Mouse (Mus musculus): ENCODE results near the gene Hoxc6. TPM values are rescaled to one million over a fixed set of nuclear protein-coding genes. Genes with fewer than 3 reads are reported as not detected.

Gene Hoxc6
- polyA plus RNA-seq, 1 experiment from 2014 or later = 0.17 TPM

- WGBS = 8% methylated on average over 1 of the region's 1 CpGs
- Histone ChIP-seq H3K27me3 (ENCODE audit: control insufficient read depth, insufficient read depth, low read length) (peaks cover 97% of the 10 kb centered on the region), H3K36me3 (replicated peaks; ENCODE audit: control insufficient read depth, insufficient read depth, low read depth, low read length) (no peaks in the 10 kb centered on the region), H3K4me3 (ENCODE audit: low read depth, low read length) (no peak overlapping the region), H3K4me2 (ENCODE audit: low read depth, low read length) (no peak overlapping the region), H3K9me3 (replicated peaks; ENCODE audit: control insufficient read depth, low read length) (no peaks in the 10 kb centered on the region), H3K9ac (replicated peaks; ENCODE audit: low read length) (no peak overlapping the region), H3K27ac (replicated peaks; ENCODE audit: low read depth, low read length) (no peak overlapping the region), H3K4me1 (ENCODE audit: control insufficient read depth, insufficient read depth, low read length) (no peaks in the 10 kb centered on the region)
- ATAC-seq (replicated peaks; ENCODE audit: insufficient number of reproducible peaks, low FRiP score, low TSS enrichment, low read depth) (no peak), DNase-seq (ENCODE audit: low spot score) (no peak)
Measured at GRCm38 (mm10) chr15:103006326-103006725, 8.3 kb downstream of the Hoxc6 start.

- WGBS = 2% methylated on average over 27 of the region's 27 CpGs
- Histone ChIP-seq H3K4me1 (ENCODE audit: control insufficient read depth, insufficient read depth, low read length) (no peaks in the 10 kb centered on the region), H3K4me3 (ENCODE audit: low read depth, low read length) (no peak overlapping the region), H3K27ac (replicated peaks; ENCODE audit: low read depth, low read length) (no peak overlapping the region), H3K36me3 (replicated peaks; ENCODE audit: control insufficient read depth, insufficient read depth, low read depth, low read length) (no peaks in the 10 kb centered on the region), H3K4me2 (ENCODE audit: low read depth, low read length) (no peak overlapping the region), H3K9me3 (replicated peaks; ENCODE audit: control insufficient read depth, low read length) (no peaks in the 10 kb centered on the region), H3K9ac (replicated peaks; ENCODE audit: low read length) (no peak overlapping the region), H3K27me3 (ENCODE audit: control insufficient read depth, insufficient read depth, low read length) (peaks cover 96% of the 10 kb centered on the region)
- ATAC-seq (replicated peaks; ENCODE audit: insufficient number of reproducible peaks, low FRiP score, low TSS enrichment, low read depth) = no peak
- no peak for DNase-seq (ENCODE audit: low spot score)
Measured at GRCm38 (mm10) chr15:103009265-103010111, 11.4 kb downstream of the Hoxc6 start.

DNA sequence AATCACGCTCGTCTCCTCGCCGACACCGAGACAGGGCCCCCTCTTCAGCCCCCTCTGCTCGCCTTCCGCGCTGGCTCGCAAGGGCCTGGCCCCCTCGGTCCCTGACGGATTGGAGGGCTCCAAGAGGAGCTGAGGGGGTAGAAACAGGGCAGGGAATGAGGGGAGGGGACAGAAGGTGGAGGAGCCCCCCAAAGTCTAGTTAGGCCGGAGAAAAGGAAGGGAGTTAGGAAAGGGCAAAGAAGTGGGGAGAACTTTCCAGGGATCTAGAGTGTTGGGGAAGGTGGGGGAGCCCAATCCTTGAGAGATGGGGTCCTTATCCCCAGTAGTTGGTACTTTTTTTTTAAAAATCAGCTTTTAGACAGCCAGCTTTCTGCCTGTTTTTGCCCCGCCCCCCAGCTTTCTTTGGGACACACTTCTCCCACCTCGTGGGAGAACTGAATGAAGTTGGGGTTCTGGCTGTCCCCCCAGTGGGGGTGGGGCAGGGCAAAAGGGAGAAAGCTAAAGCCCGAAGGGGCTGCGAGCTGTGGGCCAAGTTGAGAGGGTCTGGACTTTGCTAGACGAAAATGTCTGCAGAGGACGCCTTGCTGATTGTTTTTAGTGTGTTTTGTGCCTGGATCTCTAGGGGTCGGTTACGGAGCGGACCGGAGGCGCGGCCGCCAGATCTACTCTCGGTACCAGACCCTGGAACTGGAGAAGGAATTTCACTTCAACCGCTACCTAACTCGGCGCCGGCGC lies 12.2 kb downstream of the Hoxc6 start:
- ATAC-seq (replicated peaks; ENCODE audit: insufficient number of reproducible peaks, low FRiP score, low TSS enrichment, low read depth) (no peak), DNase-seq (ENCODE audit: low spot score) (no peak)
- 0% methylated on average over 31 of the region's 31 CpGs for WGBS
- H3K27ac ChIP-seq (replicated peaks; ENCODE audit: low read depth, low read length) = no peak overlapping the region
- no peak overlapping the region for H3K4me3 ChIP-seq (ENCODE audit: low read depth, low read length)
- H3K9me3 ChIP-seq (replicated peaks; ENCODE audit: control insufficient read depth, low read length) = no peaks in the 10 kb centered on the region
- no peaks in the 10 kb centered on the region for H3K4me1 ChIP-seq (ENCODE audit: control insufficient read depth, insufficient read depth, low read length)
- no peak overlapping the region for H3K9ac ChIP-seq (replicated peaks; ENCODE audit: low read length)
- peaks cover 96% of the 10 kb centered on the region for H3K27me3 ChIP-seq (ENCODE audit: control insufficient read depth, insufficient read depth, low read length)
- no peaks in the 10 kb centered on the region for H3K36me3 ChIP-seq (replicated peaks; ENCODE audit: control insufficient read depth, insufficient read depth, low read depth, low read length)
- H3K4me2 ChIP-seq (ENCODE audit: low read depth, low read length) = no peak overlapping the region

- Histone ChIP-seq H3K27me3 (ENCODE audit: control insufficient read depth, insufficient read depth, low read length) (peaks cover 96% of the 10 kb centered on the region), H3K4me1 (ENCODE audit: control insufficient read depth, insufficient read depth, low read length) (no peaks in the 10 kb centered on the region), H3K27ac (replicated peaks; ENCODE audit: low read depth, low read length) (no peak overlapping the region), H3K9ac (replicated peaks; ENCODE audit: low read length) (no peak overlapping the region), H3K36me3 (replicated peaks; ENCODE audit: control insufficient read depth, insufficient read depth, low read depth, low read length) (no peaks in the 10 kb centered on the region), H3K4me3 (ENCODE audit: low read depth, low read length) (no peak overlapping the region), H3K4me2 (ENCODE audit: low read depth, low read length) (no peak overlapping the region), H3K9me3 (replicated peaks; ENCODE audit: control insufficient read depth, low read length) (no peaks in the 10 kb centered on the region)
- ATAC-seq (replicated peaks; ENCODE audit: insufficient number of reproducible peaks, low FRiP score, low TSS enrichment, low read depth) (no peak), DNase-seq (ENCODE audit: low spot score) (no peak)
- under 1% methylated on average over 28 of the region's 28 CpGs for WGBS
Measured at GRCm38 (mm10) chr15:103010847-103011555, 12.9 kb downstream of the Hoxc6 start.

GRCm38 (mm10) chr15:103011928-103012486 lies 13.9 kb downstream of the Hoxc6 start:
- ATAC-seq (replicated peaks; ENCODE audit: insufficient number of reproducible peaks, low FRiP score, low TSS enrichment, low read depth) (no peak), DNase-seq (ENCODE audit: low spot score) (no peak)
- no peak overlapping the region for H3K4me2 ChIP-seq (ENCODE audit: low read depth, low read length)
- no peak overlapping the region for H3K27ac ChIP-seq (replicated peaks; ENCODE audit: low read depth, low read length)
- H3K9me3 ChIP-seq (replicated peaks; ENCODE audit: control insufficient read depth, low read length) = no peaks in the 10 kb centered on the region
- H3K4me1 ChIP-seq (ENCODE audit: control insufficient read depth, insufficient read depth, low read length) = no peaks in the 10 kb centered on the region
- H3K36me3 ChIP-seq (replicated peaks; ENCODE audit: control insufficient read depth, insufficient read depth, low read depth, low read length) = no peaks in the 10 kb centered on the region
- H3K27me3 ChIP-seq (ENCODE audit: control insufficient read depth, insufficient read depth, low read length) = peaks cover 95% of the 10 kb centered on the region
- no peak overlapping the region for H3K4me3 ChIP-seq (ENCODE audit: low read depth, low read length)
- H3K9ac ChIP-seq (replicated peaks; ENCODE audit: low read length) = no peak overlapping the region
- under 1% methylated on average over 26 of the region's 26 CpGs for WGBS

- Histone ChIP-seq H3K9me3 (replicated peaks; ENCODE audit: control insufficient read depth, low read length) (no peaks in the 10 kb centered on the region), H3K4me1 (ENCODE audit: control insufficient read depth, insufficient read depth, low read length) (no peaks in the 10 kb centered on the region), H3K9ac (replicated peaks; ENCODE audit: low read length) (no peak overlapping the region), H3K4me3 (ENCODE audit: low read depth, low read length) (peak overlapping the region; percentile 9; the same call in 1 of the 2 replicates), H3K27ac (replicated peaks; ENCODE audit: low read depth, low read length) (no peak overlapping the region), H3K36me3 (replicated peaks; ENCODE audit: control insufficient read depth, insufficient read depth, low read depth, low read length) (no peaks in the 10 kb centered on the region), H3K27me3 (ENCODE audit: control insufficient read depth, insufficient read depth, low read length) (peaks cover 97% of the 10 kb centered on the region), H3K4me2 (ENCODE audit: low read depth, low read length) (no peak overlapping the region)
- ATAC-seq (replicated peaks; ENCODE audit: insufficient number of reproducible peaks, low FRiP score, low TSS enrichment, low read depth) (no peak), DNase-seq (ENCODE audit: low spot score) (peak; percentile 69)
- 3% methylated on average over 17 of the region's 17 CpGs for WGBS
Measured at GRCm38 (mm10) chr15:103013238-103013984, 15.4 kb downstream of the Hoxc6 start.

DNA sequence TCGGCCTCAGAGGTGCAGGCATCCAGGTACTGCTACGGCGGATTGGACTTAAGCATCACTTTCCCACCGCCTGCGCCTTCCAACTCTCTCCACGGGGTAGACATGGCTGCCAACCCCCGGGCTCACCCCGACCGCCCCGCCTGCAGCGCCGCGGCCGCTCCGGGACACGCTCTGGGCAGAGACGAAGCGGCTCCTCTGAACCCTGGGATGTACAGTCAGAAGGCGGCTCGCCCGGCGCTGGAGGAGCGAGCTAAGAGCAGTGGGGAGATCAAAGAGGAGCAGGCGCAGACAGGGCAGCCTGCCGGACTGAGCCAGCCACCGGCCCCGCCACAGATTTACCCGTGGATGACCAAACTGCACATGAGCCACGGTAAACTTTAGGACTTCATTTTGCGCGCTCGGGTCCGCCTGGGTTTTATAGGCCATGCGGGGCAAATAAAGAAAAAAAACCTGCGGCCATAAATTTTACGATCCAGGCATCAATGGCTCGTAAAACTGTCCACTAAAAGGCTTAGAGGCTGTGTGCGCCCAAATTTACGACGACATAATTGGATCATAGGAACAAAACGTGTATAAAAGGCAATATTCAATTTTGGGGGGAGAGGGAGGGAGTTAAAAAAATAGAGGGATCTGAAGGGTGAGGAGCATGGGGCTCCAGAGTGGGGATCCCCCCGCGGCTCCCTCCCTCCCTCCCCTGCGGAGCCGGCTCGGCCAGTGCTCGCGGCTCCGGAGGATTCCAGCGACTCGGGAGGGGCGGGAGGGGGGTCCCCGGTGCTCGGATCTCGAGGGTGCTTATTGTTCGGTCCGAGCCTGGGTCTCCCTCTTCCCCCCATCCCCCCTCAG lies 16.3 kb downstream of the Hoxc6 start:
- Histone ChIP-seq H3K27me3 (ENCODE audit: control insufficient read depth, insufficient read depth, low read length) (peaks cover 97% of the 10 kb centered on the region), H3K9ac (replicated peaks; ENCODE audit: low read length) (no peak overlapping the region), H3K36me3 (replicated peaks; ENCODE audit: control insufficient read depth, insufficient read depth, low read depth, low read length) (no peaks in the 10 kb centered on the region), H3K4me3 (ENCODE audit: low read depth, low read length) (peak overlapping the region; percentile 9; the same call in 1 of the 2 replicates), H3K4me2 (ENCODE audit: low read depth, low read length) (no peak overlapping the region), H3K9me3 (replicated peaks; ENCODE audit: control insufficient read depth, low read length) (no peaks in the 10 kb centered on the region), H3K4me1 (ENCODE audit: control insufficient read depth, insufficient read depth, low read length) (no peaks in the 10 kb centered on the region), H3K27ac (replicated peaks; ENCODE audit: low read depth, low read length) (no peak overlapping the region)
- ATAC-seq (replicated peaks; ENCODE audit: insufficient number of reproducible peaks, low FRiP score, low TSS enrichment, low read depth) (no peak), DNase-seq (ENCODE audit: low spot score) (no peak)
- under 1% methylated on average over 53 of the region's 57 CpGs for WGBS
